Mouse (Mus musculus): ENCODE measurements around the gene Rsl24d1.
A peak's percentile ranks its signal among the peaks of the same experiment; 100 is the strongest.
"Not testable (repeated sequence)": the region's sequence is repeated elsewhere in the genome, so short reads cannot be mapped to it uniquely, and the experiment has no call there.

Rsl24d1 gene

GRCm38 (mm10) chr9:73101536-73101935 lies 11.7 kb upstream of the Rsl24d1 start, which contains the start of gene Khdc3:
Gene Khdc3 (plus strand): TSS chr9:73101836.
- DNase-seq (ENCODE audit: low spot score in 2 of 2), result no peak

- no peak for DNase-seq (ENCODE audit: low spot score in 2 of 2)
Observed at GRCm38 (mm10) chr9:73102181-73102580, 11.0 kb upstream of the Rsl24d1 start, which contains the start of gene Gm20509. Gene Gm20509 (plus strand): TSS chr9:73102470.

- DNase-seq (ENCODE audit: low spot score in 2 of 2), result peak in 1 of 2 experiments; percentile 29
Observed at GRCm38 (mm10) chr9:73103159-73103879, 9.9 kb upstream of the Rsl24d1 start.

GRCm38 (mm10) chr9:73103880-73104198 lies 9.4 kb upstream of the Rsl24d1 start:
- no peak for DNase-seq (ENCODE audit: low spot score in 2 of 2)

- DNase-seq (ENCODE audit: low spot score in 2 of 2), result no peak
Observed at GRCm38 (mm10) chr9:73105141-73105540, 8.1 kb upstream of the Rsl24d1 start.

GRCm38 (mm10) chr9:73105771-73106170 lies 7.5 kb upstream of the Rsl24d1 start:
- DNase-seq (ENCODE audit: low spot score in 2 of 2), result no peak

GRCm38 (mm10) chr9:73116704-73117103 lies 3.5 kb downstream of the Rsl24d1 start:
- DNase-seq (ENCODE audit: low spot score in 2 of 2), result not testable (repeated sequence)

- no peak for DNase-seq (ENCODE audit: low spot score in 2 of 2)
Observed at GRCm38 (mm10) chr9:73118012-73118411, 4.8 kb downstream of the Rsl24d1 start.

GRCm38 (mm10) chr9:73121735-73122134 lies 8.5 kb downstream of the Rsl24d1 start:
- peak in 1 of 2 experiments; percentile 18 for DNase-seq (ENCODE audit: low spot score in 2 of 2)

- no peak for DNase-seq (ENCODE audit: low spot score in 2 of 2)
Observed at GRCm38 (mm10) chr9:73125043-73125570, 11.9 kb downstream of the Rsl24d1 start.

- no peak for DNase-seq (ENCODE audit: low spot score in 2 of 2)
Observed at GRCm38 (mm10) chr9:73127457-73127856, 14.2 kb downstream of the Rsl24d1 start.

GRCm38 (mm10) chr9:73129875-73130274 lies 16.6 kb downstream of the Rsl24d1 start:
- DNase-seq (ENCODE audit: low spot score in 2 of 2), result no peak

- no peak for DNase-seq (ENCODE audit: low spot score in 2 of 2)
Observed at GRCm38 (mm10) chr9:73130529-73130928, 17.3 kb downstream of the Rsl24d1 start.

- DNase-seq (ENCODE audit: low spot score in 2 of 2), result no peak
Observed at GRCm38 (mm10) chr9:73137341-73137886, 24.2 kb downstream of the Rsl24d1 start.

- no peak for DNase-seq (ENCODE audit: low spot score in 2 of 2)
Observed at GRCm38 (mm10) chr9:73154347-73154746, 41.1 kb downstream of the Rsl24d1 start.

GRCm38 (mm10) chr9:73157968-73158367 lies 44.7 kb downstream of the Rsl24d1 start:
- DNase-seq (ENCODE audit: low spot score in 2 of 2), result no peak

GRCm38 (mm10) chr9:73159265-73159664 lies 46.0 kb downstream of the Rsl24d1 start:
- DNase-seq (ENCODE audit: low spot score in 2 of 2), result no peak

- DNase-seq (ENCODE audit: low spot score in 2 of 2), result peak; percentile 46 to 78
Observed at GRCm38 (mm10) chr9:73162571-73163333, 49.5 kb downstream of the Rsl24d1 start.

- DNase-seq (ENCODE audit: low spot score in 2 of 2), result no peak
Observed at GRCm38 (mm10) chr9:73165631-73166030, 52.4 kb downstream of the Rsl24d1 start.

Data from frontal cortex, postnatal 10 days (tissue).